Mouse (Mus musculus): ENCODE results near the gene Ctrb1. TPM values are rescaled to one million over a fixed set of nuclear protein-coding genes. Genes with fewer than 3 reads are reported as not detected.
A peak's percentile ranks its signal among the peaks of the same experiment; 100 is the strongest.

Gene Ctrb1
- polyA plus RNA-seq, 1 experiment from 2014 or later, result not detected

DNA sequence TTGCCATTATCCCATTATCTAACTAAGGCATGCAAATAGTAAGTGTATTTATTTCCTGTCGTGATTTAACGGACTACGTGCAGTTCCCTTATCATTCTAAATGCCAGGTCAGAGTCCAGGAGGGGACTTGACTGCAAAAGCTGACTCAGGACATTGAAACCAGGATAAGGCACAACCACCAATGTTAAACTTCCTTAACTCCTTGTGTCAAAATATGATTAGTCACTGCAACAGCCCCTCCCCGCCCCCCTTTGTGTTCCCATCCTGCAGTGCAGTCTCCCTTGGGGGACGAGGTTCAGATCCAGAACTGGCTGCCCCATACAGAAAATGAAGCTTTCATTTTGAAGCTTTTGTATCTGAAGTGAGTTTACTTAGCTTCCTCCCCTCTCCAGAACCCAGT lies 48.3 kb downstream of the Ctrb1 start:
- Histone ChIP-seq H3K4me3 (replicated peaks) (peak overlapping the region; percentile 81), H3K27ac (no peak overlapping the region)
- 73% methylated on average over 5 of the region's 5 CpGs for WGBS

DNA sequence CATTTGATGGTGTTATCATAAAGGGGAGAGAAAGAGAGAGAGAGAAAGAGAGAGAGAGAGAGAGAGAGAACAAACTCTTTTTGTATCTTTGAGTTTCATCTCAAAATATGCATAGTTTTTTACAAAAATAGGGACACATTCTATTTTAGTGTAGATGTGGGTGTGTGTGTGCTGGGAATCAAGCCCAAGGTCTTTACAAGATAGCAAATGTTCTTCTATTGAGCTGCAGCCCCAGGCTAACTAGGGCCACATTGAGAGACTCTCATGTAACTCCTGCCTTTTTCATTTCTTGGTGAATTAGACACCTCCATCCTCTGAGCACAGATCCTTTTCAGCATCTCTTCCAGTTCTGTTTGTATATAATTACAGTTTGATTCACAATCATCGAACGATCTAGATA lies 49.7 kb downstream of the Ctrb1 start:
- ATAC-seq (ENCODE audit: low FRiP score), result no peak

More for the DNA sequence above, 48.3 kb downstream of the Ctrb1 start:
- peaks cover 3% of the 10 kb centered on the region; the same call in 1 of the 2 replicates for H3K36me3 ChIP-seq (replicated peaks)
- no peak for ATAC-seq (ENCODE audit: low FRiP score)
- no peaks in the 10 kb centered on the region for H3K27me3 ChIP-seq
- H3K9me3 ChIP-seq, result no peaks in the 10 kb centered on the region
- peak overlapping the region; percentile 59 for H3K4me2 ChIP-seq
- H3K4me1 ChIP-seq, result peaks cover 8% of the 10 kb centered on the region
- H3K9ac ChIP-seq, result peak overlapping the region; percentile 84

DNA sequence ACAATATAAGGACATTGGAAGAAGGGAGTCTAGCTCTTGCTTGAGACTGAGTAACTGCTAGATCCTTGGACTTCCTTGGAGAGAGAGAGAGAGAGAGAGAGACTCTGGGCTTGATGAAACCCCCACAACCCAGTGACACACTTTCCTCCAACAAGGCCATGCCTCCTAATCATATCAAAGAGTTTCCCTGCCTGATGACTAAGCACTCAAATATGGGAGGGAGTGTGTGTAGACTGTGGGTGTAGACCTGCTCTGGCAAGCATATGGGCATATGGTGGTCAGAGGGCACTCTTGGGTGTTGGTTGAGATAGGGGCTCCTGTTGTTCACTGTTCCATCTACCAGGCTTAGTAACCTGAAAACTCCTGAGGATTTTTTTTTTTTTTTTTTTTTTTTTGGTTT lies 52.7 kb downstream of the Ctrb1 start:
- Histone ChIP-seq H3K27ac (no peak overlapping the region), H3K36me3 (replicated peaks) (no peaks in the 10 kb centered on the region), H3K4me3 (replicated peaks) (no peak overlapping the region), H3K4me2 (no peak overlapping the region), H3K4me1 (peaks cover 6% of the 10 kb centered on the region), H3K27me3 (no peaks in the 10 kb centered on the region), H3K9me3 (no peaks in the 10 kb centered on the region), H3K9ac (no peak overlapping the region)
- no peak for ATAC-seq (ENCODE audit: low FRiP score)

More for the DNA sequence above, 49.7 kb downstream of the Ctrb1 start:
- Histone ChIP-seq H3K4me1 (peaks cover 8% of the 10 kb centered on the region), H3K4me3 (replicated peaks) (no peak overlapping the region), H3K27ac (no peak overlapping the region), H3K9ac (no peak overlapping the region), H3K4me2 (no peak overlapping the region), H3K9me3 (no peaks in the 10 kb centered on the region), H3K36me3 (replicated peaks) (no peaks in the 10 kb centered on the region), H3K27me3 (no peaks in the 10 kb centered on the region)
- WGBS, result 93% methylated on average over 2 of the region's 2 CpGs

Small RNA genes within 50 kb of the gene (microRNA-seq; reads per million reads assigned to microRNA genes)
- not detected for gene Mir7076

Other genes with a start within 250 kb of the Ctrb1 start
- 5.7 and 5.9 TPM in 2 replicates for gene Wdr59, start 168.9 kb downstream of the Ctrb1 start, polyA plus RNA-seq (2016; fragmentation: Nextera tagmentation; extraction: Ambion mirVana)
- 71.8 and 73.8 TPM in 2 replicates for gene Znrf1, start 154.9 kb downstream of the Ctrb1 start, polyA plus RNA-seq (2016; fragmentation: Nextera tagmentation; extraction: Ambion mirVana)
- gene Ldhd, start 60.6 kb downstream of the Ctrb1 start, polyA plus RNA-seq (2016; fragmentation: Nextera tagmentation; extraction: Ambion mirVana), result 0.24 and 0.50 TPM in 2 replicates
- 22.8 and 28.4 TPM in 2 replicates for gene Zfp1, start 47.6 kb downstream of the Ctrb1 start, polyA plus RNA-seq (2016; fragmentation: Nextera tagmentation; extraction: Ambion mirVana)
- 44.0 and 45.6 TPM in 2 replicates for gene Bcar1, start 52.8 kb upstream of the Ctrb1 start, polyA plus RNA-seq (2016; fragmentation: Nextera tagmentation; extraction: Ambion mirVana)
- 199 and 207 TPM in 2 replicates for gene Cfdp1, start 163.3 kb upstream of the Ctrb1 start, polyA plus RNA-seq (2016; fragmentation: Nextera tagmentation; extraction: Ambion mirVana)
- 7.6 and 8.7 TPM in 2 replicates for gene Tmem170, start 185.7 kb upstream of the Ctrb1 start, polyA plus RNA-seq (2016; fragmentation: Nextera tagmentation; extraction: Ambion mirVana)
- 1.5 and 1.7 TPM in 2 replicates for gene Chst5, start 219.4 kb upstream of the Ctrb1 start, polyA plus RNA-seq (2016; fragmentation: Nextera tagmentation; extraction: Ambion mirVana)
- gene Tmem231, start 242.9 kb upstream of the Ctrb1 start, polyA plus RNA-seq (2016; fragmentation: Nextera tagmentation; extraction: Ambion mirVana), result 18.6 and 18.7 TPM in 2 replicates
- 336 and 356 TPM in 2 replicates for gene Gabarapl2, start 249.7 kb upstream of the Ctrb1 start, polyA plus RNA-seq (2016; fragmentation: Nextera tagmentation; extraction: Ambion mirVana)